Mouse (Mus musculus) right cerebral cortex, postnatal 36 days (tissue): ENCODE measurements around the gene Zc3h13.

Experiments used
- DNase-seq, 2 experiments: peaks; one replicate each; pipeline ENCODE4 v3.0.0; 2022; ENCODE audit warnings: low spot score in 2 of 2, mixed read lengths in 1 of 2

Gene Zc3h13

GRCm38 (mm10) chr14:75323354-75323753, 39.2 kb downstream of the Zc3h13 start:
- DNase-seq, result no peak

- no peak for DNase-seq
Measured at GRCm38 (mm10) chr14:75328062-75328461, 43.9 kb downstream of the Zc3h13 start.

GRCm38 (mm10) chr14:75330621-75331020, 46.4 kb downstream of the Zc3h13 start:
- no peak for DNase-seq

- no peak for DNase-seq
Measured at GRCm38 (mm10) chr14:75334321-75334720, 50.1 kb downstream of the Zc3h13 start.

- no peak for DNase-seq
Measured at GRCm38 (mm10) chr14:75337884-75338283, 53.7 kb downstream of the Zc3h13 start.

- no peak for DNase-seq
Measured at GRCm38 (mm10) chr14:75346041-75346440, 61.9 kb downstream of the Zc3h13 start.

GRCm38 (mm10) chr14:75351626-75352025, 67.5 kb downstream of the Zc3h13 start:
- no peak for DNase-seq

- DNase-seq, result no peak
Measured at GRCm38 (mm10) chr14:75363316-75363715, 79.1 kb downstream of the Zc3h13 start.

GRCm38 (mm10) chr14:75365301-75366035, 81.3 kb downstream of the Zc3h13 start:
- no peak for DNase-seq

- no peak for DNase-seq
Measured at GRCm38 (mm10) chr14:75366741-75367140, 82.6 kb downstream of the Zc3h13 start.

GRCm38 (mm10) chr14:75367503-75367902, 83.3 kb downstream of the Zc3h13 start:
- DNase-seq, result no peak

GRCm38 (mm10) chr14:75369880-75370279, 85.7 kb downstream of the Zc3h13 start:
- DNase-seq, result no peak

- peak; percentile 12 to 39 for DNase-seq
Measured at GRCm38 (mm10) chr14:75375006-75375598, 90.9 kb downstream of the Zc3h13 start.

GRCm38 (mm10) chr14:75376256-75376655, 92.1 kb downstream of the Zc3h13 start:
- DNase-seq, result no peak

GRCm38 (mm10) chr14:75377612-75378011, 93.4 kb downstream of the Zc3h13 start:
- no peak for DNase-seq
